Mouse (Mus musculus) MEL-GATA-1-ER (cell line): Measurements from ENCODE around the gene Ap4s1.

ENCODE experiments used
- DNase-seq: peaks from one replicate; pipeline ENCODE4 v3.0.0-alpha.2; 2012; ENCODE audit warnings: low read depth; ENCODE audit errors: extremely low read depth

Gene Ap4s1

DNA sequence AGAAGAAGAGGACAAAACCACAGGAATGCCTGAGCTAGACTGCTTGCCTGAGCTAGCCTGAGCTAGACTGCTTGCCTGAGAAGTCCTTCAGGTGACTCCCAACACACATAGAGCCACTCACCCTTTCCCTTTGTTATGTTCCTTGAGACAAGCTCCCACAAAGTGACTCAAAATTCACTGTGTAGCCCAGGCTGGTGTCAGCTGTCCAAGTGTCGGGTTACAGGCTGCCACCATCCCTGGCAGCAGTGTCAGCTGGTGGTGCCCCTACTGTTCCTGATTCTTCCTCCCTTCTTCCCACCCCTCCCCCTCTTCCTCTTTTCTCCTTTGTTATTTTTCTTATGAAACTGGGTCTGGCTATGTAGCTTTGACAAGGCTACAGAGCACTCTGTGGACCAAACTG is 13.0 kb downstream of the Ap4s1 start:
- no peak for DNase-seq

DNA sequence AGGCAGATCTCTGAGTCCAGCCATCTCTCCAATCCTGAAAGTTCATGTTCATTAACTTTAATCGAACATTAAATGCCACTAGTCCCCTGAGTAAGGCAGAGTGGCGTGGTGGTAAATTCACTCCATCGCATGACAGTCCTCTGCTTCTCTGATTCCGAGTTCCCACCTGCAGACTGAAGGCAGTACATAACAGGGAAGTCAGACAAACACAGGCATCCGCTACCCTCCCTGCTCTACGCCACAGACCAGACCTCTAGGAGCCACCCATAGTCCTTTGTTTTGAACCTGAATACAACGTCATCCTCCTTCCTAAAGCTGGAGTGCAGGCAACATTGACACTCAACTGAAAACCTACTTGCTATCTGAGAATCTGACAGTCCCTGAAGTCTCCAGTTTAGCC is 13.7 kb downstream of the Ap4s1 start:
- DNase-seq = no peak

DNA sequence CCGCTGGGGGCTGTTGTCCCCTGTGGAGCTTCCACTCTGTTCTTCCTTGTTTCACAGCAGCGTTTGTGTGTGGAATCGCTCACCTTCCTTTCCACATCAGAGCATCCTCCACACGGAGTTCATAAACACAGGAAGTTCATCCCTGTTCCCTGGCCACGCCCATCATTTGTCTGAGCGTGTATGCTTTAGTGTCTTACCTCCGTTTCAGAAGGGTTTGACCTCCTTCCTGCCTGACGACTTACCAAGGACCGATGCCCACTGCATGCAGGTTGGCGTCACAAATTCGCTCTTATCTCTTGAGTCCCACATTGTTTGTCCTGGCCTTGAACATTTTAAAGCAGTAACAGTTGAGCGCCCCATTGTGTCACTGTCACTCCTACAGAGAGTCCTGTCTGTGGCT is 14.9 kb downstream of the Ap4s1 start:
- no peak for DNase-seq

DNA sequence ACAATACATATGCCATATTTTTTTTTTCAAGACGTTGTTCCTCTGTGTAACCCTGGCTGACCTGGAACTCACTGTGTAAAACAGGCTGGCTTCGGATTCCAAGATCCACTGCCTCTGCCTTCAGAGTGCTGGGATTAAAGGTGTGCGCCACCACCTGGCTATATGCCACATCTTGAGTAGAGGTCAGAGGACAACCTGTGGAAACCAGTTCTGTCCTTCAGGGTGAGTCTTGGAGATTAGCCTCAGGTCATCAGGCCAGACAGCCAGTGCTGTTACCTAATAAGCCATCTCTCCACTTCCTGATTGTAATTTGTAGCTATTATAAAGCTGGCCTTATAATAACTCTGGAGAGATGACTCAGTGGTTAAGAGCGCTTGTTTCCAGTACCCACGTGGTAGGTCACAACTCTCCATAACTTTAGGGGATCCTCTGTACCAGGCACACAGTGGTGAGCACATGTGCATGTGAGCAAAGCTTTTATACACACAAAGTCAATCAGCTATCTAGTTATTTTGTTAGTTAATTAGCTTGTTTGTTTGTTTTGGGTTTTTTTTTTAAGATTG is 15.9 kb downstream of the Ap4s1 start:
- DNase-seq = no peak

- DNase-seq = no peak
Measured at GRCm38 (mm10) chr12:51708941-51709686, 18.3 kb downstream of the Ap4s1 start.

- DNase-seq = no peak
Measured at GRCm38 (mm10) chr12:51709741-51710140, 18.9 kb downstream of the Ap4s1 start.

DNA sequence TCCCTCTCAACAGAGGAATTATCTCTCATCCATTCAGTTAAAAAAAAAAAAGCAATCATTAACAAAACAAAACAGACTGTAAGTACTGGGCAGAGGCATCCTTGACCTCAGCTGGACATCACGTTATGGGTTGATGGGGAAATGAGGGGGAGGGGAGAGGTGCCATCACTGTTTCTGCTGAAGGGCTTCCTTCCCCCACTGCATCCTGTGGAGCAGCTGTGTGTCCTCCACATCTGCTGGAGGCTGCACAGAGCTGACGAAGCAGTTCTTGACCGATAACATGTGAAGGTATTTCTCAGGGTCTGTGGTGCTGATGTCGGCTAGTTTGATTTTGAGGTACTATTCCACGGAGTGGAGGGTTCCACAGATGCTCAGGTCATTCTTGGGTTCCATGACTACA is 19.3 kb downstream of the Ap4s1 start:
- no peak for DNase-seq

DNA sequence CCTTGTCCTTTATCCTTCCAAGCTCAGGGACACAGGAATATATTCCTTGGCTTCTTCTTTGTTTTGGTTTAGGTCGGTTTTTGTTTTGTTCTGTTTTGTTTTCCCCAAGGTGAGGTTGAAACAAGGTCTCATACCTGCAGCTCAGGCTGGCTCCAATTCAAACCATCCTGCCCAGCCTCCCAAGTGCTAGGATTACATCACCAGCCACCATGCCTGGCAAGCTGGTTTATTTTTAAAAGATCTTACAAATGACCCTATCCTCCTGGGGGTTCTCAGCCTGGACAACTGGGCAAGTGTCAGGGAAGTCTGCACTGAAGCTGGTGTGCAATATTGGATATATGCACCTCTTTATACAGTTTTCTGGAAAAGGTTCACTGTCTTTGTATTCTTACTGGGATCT is 21.9 kb downstream of the Ap4s1 start:
- no peak for DNase-seq

DNA sequence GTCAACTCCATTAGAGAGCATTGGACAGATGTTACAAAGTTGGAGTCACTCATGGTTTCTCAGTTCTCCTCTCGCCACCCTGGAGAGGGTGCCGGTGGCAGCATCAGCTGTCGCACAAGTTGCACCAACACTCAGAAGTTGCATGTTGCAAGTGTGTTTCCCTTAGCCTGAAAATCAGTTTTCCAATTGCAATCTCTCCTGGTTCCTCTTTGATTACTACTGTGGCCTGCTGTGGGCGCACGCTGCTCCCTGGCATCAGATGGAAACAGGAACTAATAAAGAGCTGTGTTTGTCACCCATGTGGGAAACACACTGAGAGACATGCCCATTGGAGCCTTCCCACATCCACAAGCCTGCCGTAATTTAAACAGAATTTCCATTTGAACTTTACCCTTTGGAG is 27.8 kb downstream of the Ap4s1 start:
- no peak for DNase-seq

- no peak for DNase-seq
Measured at GRCm38 (mm10) chr12:51721836-51722235, 31.0 kb downstream of the Ap4s1 start.

- no peak for DNase-seq
Measured at GRCm38 (mm10) chr12:51729058-51729457, 38.2 kb downstream of the Ap4s1 start.

DNA sequence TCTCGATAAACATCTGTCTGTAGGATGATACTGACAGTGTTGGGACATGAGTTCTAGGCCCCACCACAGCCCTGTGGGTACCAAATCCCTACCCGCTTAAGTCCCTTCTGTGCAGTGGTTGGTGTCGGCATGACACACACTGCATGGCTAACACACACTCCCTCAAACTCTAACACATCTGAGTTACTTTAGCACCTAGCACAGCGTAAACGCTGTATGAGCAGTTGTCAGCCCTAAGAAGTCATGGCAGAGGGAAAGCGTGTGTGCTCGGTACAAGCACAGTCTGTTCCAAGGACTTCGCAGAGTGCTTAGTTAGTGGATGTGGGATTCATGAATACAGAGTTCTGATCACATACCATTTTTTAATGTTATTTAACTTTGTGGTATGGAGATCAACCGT is 39.0 kb downstream of the Ap4s1 start:
- DNase-seq = no peak

DNA sequence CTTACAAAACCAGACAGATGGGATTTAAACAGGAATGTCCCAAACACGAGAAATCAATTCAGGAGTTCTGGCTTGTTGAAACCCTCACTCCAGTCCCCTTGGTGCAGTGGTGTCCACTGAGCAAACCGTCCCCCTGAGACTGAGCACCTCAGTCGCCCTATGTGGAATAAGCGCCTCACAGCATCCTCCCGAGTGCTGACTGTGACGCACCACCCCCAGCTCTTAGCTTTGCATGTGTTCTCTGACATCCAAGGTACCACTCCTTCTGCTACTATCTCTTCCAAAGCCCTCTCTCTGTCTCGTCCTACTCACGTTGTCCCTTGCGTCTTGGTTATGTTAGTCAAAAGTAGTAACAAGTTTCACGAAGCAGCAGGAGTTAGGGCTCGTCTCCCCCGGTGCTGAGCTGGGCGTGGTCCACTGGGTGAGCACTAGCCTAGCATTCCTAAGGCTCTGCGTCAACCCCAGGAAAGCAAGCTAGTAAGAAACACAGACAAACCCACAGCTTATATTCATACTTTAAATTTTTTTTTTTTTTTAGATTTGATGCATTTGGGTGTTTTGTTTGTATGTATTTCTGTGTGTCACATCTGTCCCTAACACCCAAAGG is 43.9 kb downstream of the Ap4s1 start:
- DNase-seq = no peak

DNA sequence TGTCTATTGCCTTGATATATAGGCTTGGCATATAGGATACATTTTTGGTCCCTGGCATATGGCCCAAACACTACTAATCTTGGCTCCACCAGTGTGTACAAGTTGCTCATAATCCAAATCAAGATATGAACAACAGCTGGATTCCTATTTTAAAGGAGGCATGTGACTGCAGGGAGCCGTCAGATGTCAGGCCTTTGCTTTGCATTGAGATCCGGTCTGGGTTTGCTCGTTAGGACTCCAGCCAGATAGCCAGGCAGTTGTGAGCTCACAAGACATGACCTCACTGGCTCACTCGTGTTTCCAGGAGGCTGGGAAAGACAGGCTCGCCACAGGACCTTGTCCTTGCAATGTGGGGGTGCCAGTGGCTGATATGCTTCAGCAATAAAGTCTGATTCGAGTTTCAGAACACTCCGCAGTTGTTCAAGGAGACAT is 45.0 kb downstream of the Ap4s1 start:
- no peak for DNase-seq

DNA sequence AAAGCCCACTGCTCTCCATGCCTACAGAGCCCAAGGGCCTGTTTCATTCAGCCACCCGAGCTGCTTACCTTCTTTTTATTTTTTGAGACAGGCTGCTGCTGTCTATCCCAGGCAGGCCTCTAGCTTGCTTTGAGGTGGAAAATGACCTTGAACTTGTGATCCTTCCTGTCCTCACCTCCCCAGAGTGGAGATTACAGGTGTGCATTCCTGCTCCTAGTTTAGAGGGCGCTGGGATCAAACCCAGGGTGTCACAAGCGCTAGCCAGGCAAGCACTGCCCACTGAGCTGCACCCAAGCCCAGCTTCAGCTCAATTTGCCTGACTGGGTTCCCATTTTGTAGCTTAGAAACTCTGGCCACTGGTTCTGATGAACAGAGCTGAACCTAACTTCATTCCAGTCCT is 45.5 kb downstream of the Ap4s1 start:
- DNase-seq = no peak

GRCm38 (mm10) chr12:51736807-51737206 is 46.0 kb downstream of the Ap4s1 start:
- no peak for DNase-seq

- DNase-seq = peak; percentile 15
Measured at GRCm38 (mm10) chr12:51741690-51742089, 50.9 kb downstream of the Ap4s1 start.

DNA sequence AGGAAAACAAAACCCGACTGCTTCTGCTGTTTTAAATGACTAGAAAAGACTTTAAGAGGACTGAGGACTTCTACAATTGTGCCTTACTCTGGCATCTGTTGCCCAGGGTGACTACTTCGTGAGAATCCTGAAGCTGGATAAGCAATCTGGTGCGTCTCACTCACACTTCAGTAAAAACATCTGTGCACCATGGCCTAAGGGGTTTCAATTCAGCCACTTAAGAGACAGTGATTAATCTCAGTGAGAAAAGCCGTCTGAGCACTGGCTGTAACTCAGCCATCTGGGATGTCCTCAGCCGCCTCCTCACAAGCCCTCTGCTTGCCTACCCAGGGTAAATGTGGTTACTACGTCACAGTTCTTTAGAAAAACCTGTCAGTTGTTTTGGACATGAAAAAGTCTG is 54.1 kb downstream of the Ap4s1 start:
- no peak for DNase-seq

DNA sequence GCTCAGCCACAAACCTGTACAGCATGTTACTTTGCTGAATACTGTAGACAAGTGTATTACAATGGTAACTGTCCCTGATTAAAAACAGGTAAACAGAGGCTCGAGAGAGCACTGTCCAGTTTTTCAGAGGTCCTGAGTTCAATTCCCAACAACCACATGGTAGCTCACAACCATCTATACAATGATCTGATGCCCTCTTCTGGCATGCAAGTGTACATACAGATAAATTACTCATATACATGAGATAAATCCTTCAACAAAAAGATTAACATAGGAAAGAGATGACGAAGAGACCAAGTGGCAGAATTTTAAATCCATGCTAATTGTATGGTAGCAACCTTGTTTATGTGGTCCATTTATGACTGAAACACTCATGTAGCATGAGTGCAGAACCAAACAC is 56.5 kb downstream of the Ap4s1 start:
- DNase-seq = no peak

GRCm38 (mm10) chr12:51755938-51756598 is 65.2 kb downstream of the Ap4s1 start:
- DNase-seq = no peak

GRCm38 (mm10) chr12:51756599-51756961 is 65.7 kb downstream of the Ap4s1 start:
- DNase-seq = no peak

DNA sequence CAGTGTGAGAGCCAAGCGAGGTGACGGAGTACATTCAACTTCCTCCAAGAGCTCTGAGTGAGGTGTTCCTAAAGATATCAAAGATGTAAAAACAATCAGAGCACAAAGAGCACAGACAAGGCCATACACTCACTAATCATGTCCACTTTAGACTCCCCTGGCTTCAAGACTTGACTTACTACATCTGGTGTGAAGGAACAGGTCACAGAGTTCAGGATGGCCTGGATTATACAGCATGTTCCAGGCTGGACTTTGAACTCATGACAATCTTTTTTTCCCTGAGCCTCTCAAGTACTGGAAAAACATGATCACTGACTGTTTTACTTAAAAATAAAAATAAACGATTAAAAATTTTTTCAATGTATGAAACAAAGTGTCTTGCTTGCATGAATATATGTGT is 68.5 kb downstream of the Ap4s1 start:
- no peak for DNase-seq

DNA sequence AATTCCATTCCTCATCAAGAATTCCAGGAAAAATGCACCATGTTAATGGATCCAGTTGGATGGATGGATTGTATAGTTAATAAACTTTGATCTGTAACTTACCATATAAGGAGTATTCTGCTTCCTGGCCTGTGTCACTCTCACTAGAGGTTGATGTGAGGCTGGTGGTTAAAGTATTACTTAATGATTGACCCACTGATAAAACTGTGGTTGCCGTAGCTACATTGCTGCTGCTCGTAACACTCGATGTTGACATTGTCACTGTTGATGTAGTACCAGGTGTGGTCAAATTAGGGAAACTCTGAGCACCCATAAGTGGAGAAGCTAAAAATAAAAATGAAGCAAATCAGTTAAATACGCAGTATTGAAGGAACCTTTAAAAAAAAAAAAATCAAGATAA is 76.6 kb downstream of the Ap4s1 start:
- DNase-seq = no peak
